Mouse (Mus musculus) layer of hippocampus, adult 18-20 months (tissue): ENCODE measurements around the gene Saal1. TPM values are rescaled to one million over a fixed set of nuclear protein-coding genes. Genes with fewer than 3 reads are reported as not detected.
"Not testable (repeated sequence)": the region's sequence is repeated elsewhere in the genome, so short reads cannot be mapped to it uniquely, and the experiment has no call there.

Experiments used
- DNase-seq, 2 experiments: peaks; one replicate each; pipeline ENCODE4 v3.0.0; 2022; ENCODE audit warnings: low spot score in 2 of 2
- total RNA-seq, 2 experiments: library from RNA; stranded (reverse); gene quantifications; 2 replicates each; pipeline ENCODE4 v1.2.3; 2021

The Saal1 gene
- total RNA-seq, 2 experiments from 2014 or later: 10.1 to 10.6 TPM

GRCm38 (mm10) chr7:46700521-46701025 lies 9.9 kb downstream of the Saal1 start:
- no peak for DNase-seq

- DNase-seq: no peak
These were observed 13.7 kb downstream of the Saal1 start for GRCm38 (mm10) chr7:46696754-46697153.

- DNase-seq: no peak
These were observed 23.7 kb downstream of the Saal1 start for GRCm38 (mm10) chr7:46686827-46687226.

GRCm38 (mm10) chr7:46680732-46681131 lies 29.7 kb downstream of the Saal1 start:
- DNase-seq: no peak

GRCm38 (mm10) chr7:46679044-46679443 lies 31.4 kb downstream of the Saal1 start:
- DNase-seq: not testable (repeated sequence)

- DNase-seq: no peak
These were observed 32.1 kb downstream of the Saal1 start for GRCm38 (mm10) chr7:46678417-46678816.

GRCm38 (mm10) chr7:46676808-46677360 lies 33.6 kb downstream of the Saal1 start:
- no peak for DNase-seq

GRCm38 (mm10) chr7:46675886-46676285 lies 34.6 kb downstream of the Saal1 start:
- DNase-seq: no peak

- peak; percentile 44 to 73 for DNase-seq
These were observed 35.4 kb downstream of the Saal1 start for GRCm38 (mm10) chr7:46675061-46675460.

- DNase-seq: no peak
These were observed 38.3 kb downstream of the Saal1 start, which contains the start of gene Tph1 for GRCm38 (mm10) chr7:46672160-46672672. Tph1 (minus strand) TSS chr7:46672537.

GRCm38 (mm10) chr7:46667256-46667655 lies 43.2 kb downstream of the Saal1 start:
- DNase-seq: no peak

GRCm38 (mm10) chr7:46665236-46665635 lies 45.2 kb downstream of the Saal1 start:
- DNase-seq: peak in 1 of 2 experiments; percentile 49

GRCm38 (mm10) chr7:46661591-46662090 lies 48.8 kb downstream of the Saal1 start:
- DNase-seq: no peak

- no peak for DNase-seq
These were observed 58.2 kb downstream of the Saal1 start for GRCm38 (mm10) chr7:46652279-46652678.

- DNase-seq: not testable (repeated sequence)
These were observed 60.2 kb downstream of the Saal1 start for GRCm38 (mm10) chr7:46650231-46650630.

GRCm38 (mm10) chr7:46648431-46649140 lies 61.9 kb downstream of the Saal1 start:
- DNase-seq: peak in 1 of 2 experiments; percentile 61

GRCm38 (mm10) chr7:46643172-46643571 lies 67.3 kb downstream of the Saal1 start:
- DNase-seq: no peak

- DNase-seq: no peak
These were observed 70.4 kb downstream of the Saal1 start for GRCm38 (mm10) chr7:46640062-46640461.

- peak; percentile 89 to 90 for DNase-seq
These were observed 70.8 kb downstream of the Saal1 start, which contains the start of gene Sergef for GRCm38 (mm10) chr7:46639692-46640031. Sergef (minus strand) TSS chr7:46639807.

GRCm38 (mm10) chr7:46638889-46639691 lies 71.4 kb downstream of the Saal1 start:
- peak in 1 of 2 experiments; percentile 54 for DNase-seq
